Mouse (Mus musculus) embryonic facial prominence, embryonic 11.5 days (tissue): Measurements from ENCODE around the gene Lrrc4c. TPM values are rescaled to one million over a fixed set of nuclear protein-coding genes. Genes with fewer than 3 reads are reported as not detected.

Experiments
- ATAC-seq: fragments of 200-750 bp; cut with Nextera tagmentation; replicated peaks from 2 replicates; pipeline ENCODE4 v1.8.0; 2017; ENCODE audit warnings: low read depth; ENCODE audit not compliant: insufficient number of reproducible peaks, low FRiP score, low TSS enrichment
- DNase-seq: peaks from one replicate; pipeline ENCODE4 v3.0.0-alpha.2; 2015; ENCODE audit warnings: low spot score
- H3K27ac ChIP-seq: fragments of 300-500 bp; sonication (generic); replicated peaks from 2 replicates; pipeline ENCODE4 v1.5.1; 2014; ENCODE audit warnings: mild to moderate bottlenecking, low read depth, low read length, control low read depth
- H3K27me3 ChIP-seq: fragments of 300-500 bp; sonication (generic); 2 replicates; pipeline ENCODE4 v1.6.1; 2014; ENCODE audit warnings: mild to moderate bottlenecking, low read length, moderate library complexity, mixed read lengths; ENCODE audit not compliant: control insufficient read depth, insufficient read depth
- H3K36me3 ChIP-seq: fragments of 300-500 bp; sonication (generic); replicated peaks from 2 replicates; pipeline ENCODE4 v1.6.1; 2014; ENCODE audit warnings: low read depth, mild to moderate bottlenecking, low read length, moderate library complexity, mixed read lengths; ENCODE audit not compliant: control insufficient read depth, insufficient read depth
- H3K4me1 ChIP-seq: fragments of 300-500 bp; sonication (generic); 2 replicates; pipeline ENCODE4 v1.6.1; 2014; ENCODE audit warnings: low read length, mixed read lengths; ENCODE audit not compliant: control insufficient read depth, insufficient read depth
- H3K4me2 ChIP-seq: fragments of 300-500 bp; sonication (generic); 2 replicates; pipeline ENCODE4 v1.6.1; 2014; ENCODE audit warnings: low read depth, mild to moderate bottlenecking, control low read depth, low read length, moderate library complexity
- H3K4me3 ChIP-seq: fragments of 300-500 bp; sonication (generic); 2 replicates; pipeline ENCODE4 v1.5.1; 2014; ENCODE audit warnings: low read depth, low read length, control low read depth
- H3K9ac ChIP-seq: fragments of 300-500 bp; sonication (generic); replicated peaks from 2 replicates; pipeline ENCODE4 v1.6.1; 2014; ENCODE audit warnings: mild to moderate bottlenecking, control low read depth, low read length
- H3K9me3 ChIP-seq: fragments of 300-500 bp; sonication (generic); replicated peaks from 2 replicates; pipeline ENCODE4 v1.6.1; 2016; ENCODE audit warnings: mild to moderate bottlenecking, low read length, inconsistent platforms, mixed read lengths; ENCODE audit not compliant: control insufficient read depth
- WGBS: fragments of 180-500 bp; shearing (Covaris S2); extraction: QIAGEN DNeasy Blood & Tissue Kit; methylation state at CpG from one replicate; pipeline ENCODE4 v1.1.7; 2014; 5-methylcytosine and 5-hydroxymethylcytosine counted together
- polyA plus RNA-seq: library from polyadenylated mRNA; unstranded; fragments of >200 nt; fragmentation: Nextera tagmentation; extraction: Ambion mirVana; gene quantifications from 2 replicates; pipeline ENCODE4 v1.2.1, GENCODE M21; 2014

Gene Lrrc4c
- polyA plus RNA-seq, 1 experiment from 2014 or later, result 2.2 TPM

- no peaks in the 10 kb centered on the region for H3K4me1 ChIP-seq
- H3K9me3 ChIP-seq, result no peaks in the 10 kb centered on the region
- H3K27me3 ChIP-seq, result no peaks in the 10 kb centered on the region
- no peak overlapping the region for H3K4me2 ChIP-seq
- DNase-seq (no peak), ATAC-seq (no peak)
- 52% methylated on average over 4 of the region's 4 CpGs for WGBS
- no peaks in the 10 kb centered on the region for H3K36me3 ChIP-seq
- no peak overlapping the region for H3K27ac ChIP-seq
- no peak overlapping the region for H3K9ac ChIP-seq
- H3K4me3 ChIP-seq, result no peak overlapping the region
These were observed 363.8 kb downstream of the Lrrc4c start for GRCm38 (mm10) chr2:96681806-96682205.

DNA sequence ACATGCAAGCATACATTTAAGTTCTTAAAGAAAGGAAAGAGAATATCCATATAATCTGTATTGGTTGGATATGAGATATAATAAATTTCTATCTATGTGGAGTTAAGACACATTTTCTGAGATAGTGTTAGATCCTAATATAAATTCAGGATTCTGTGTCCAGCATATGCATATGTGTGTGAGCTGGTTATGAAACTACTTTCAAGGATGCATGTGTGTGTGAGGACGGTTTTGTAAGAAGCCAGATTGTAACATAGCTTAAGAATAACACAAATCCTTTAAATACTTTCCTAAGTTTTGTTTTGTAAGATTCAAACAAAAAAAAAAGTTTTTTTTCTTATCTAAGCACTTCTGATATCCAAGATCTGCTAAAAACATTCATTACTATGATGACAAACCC lies 367.4 kb downstream of the Lrrc4c start:
- Histone ChIP-seq H3K4me3 (no peak overlapping the region), H3K9me3 (no peaks in the 10 kb centered on the region), H3K9ac (no peak overlapping the region), H3K4me2 (no peak overlapping the region), H3K27ac (no peak overlapping the region), H3K27me3 (no peaks in the 10 kb centered on the region), H3K4me1 (no peaks in the 10 kb centered on the region), H3K36me3 (no peaks in the 10 kb centered on the region)
- ATAC-seq (no peak), DNase-seq (no peak)
- WGBS, result 71% methylated on average over 1 of the region's 1 CpGs

DNA sequence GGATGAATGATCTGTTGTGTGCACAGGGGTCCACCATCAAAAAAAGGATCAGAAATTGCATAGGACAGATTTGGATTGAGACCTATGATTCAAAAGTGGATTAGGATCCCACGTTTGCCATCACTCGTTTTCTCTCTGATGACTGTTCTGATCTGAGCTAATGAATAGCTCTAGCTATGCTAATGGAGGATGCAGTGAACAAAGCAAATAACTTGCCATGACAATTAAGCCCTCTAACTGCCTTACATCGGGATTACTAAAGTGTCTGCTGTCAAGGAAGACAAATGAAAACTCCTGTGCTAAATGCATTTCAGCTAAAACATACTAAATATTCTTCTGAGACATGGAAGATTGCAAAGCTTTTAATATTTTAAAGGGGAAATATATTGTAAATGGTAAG lies 387.0 kb downstream of the Lrrc4c start:
- Histone ChIP-seq H3K4me3 (no peak overlapping the region), H3K36me3 (no peaks in the 10 kb centered on the region), H3K4me2 (no peak overlapping the region), H3K27ac (no peak overlapping the region), H3K27me3 (no peaks in the 10 kb centered on the region), H3K9ac (no peak overlapping the region), H3K4me1 (no peaks in the 10 kb centered on the region), H3K9me3 (no peaks in the 10 kb centered on the region)
- WGBS, result 42% methylated on average over 3 of the region's 3 CpGs
- ATAC-seq (no peak), DNase-seq (no peak)

GRCm38 (mm10) chr2:96707772-96708350 lies 389.9 kb downstream of the Lrrc4c start:
- Histone ChIP-seq H3K4me2 (no peak overlapping the region), H3K27me3 (no peaks in the 10 kb centered on the region), H3K4me3 (no peak overlapping the region), H3K9me3 (no peaks in the 10 kb centered on the region), H3K36me3 (no peaks in the 10 kb centered on the region), H3K9ac (no peak overlapping the region), H3K27ac (no peak overlapping the region), H3K4me1 (no peaks in the 10 kb centered on the region)
- DNase-seq (peak; percentile 30), ATAC-seq (no peak)
- WGBS, result 70% methylated on average over 4 of the region's 4 CpGs

- no peaks in the 10 kb centered on the region for H3K36me3 ChIP-seq
- 80% methylated on average over 7 of the region's 7 CpGs for WGBS
- ATAC-seq (no peak), DNase-seq (no peak)
- H3K9me3 ChIP-seq, result no peaks in the 10 kb centered on the region
- no peak overlapping the region for H3K4me3 ChIP-seq
- H3K27me3 ChIP-seq, result no peaks in the 10 kb centered on the region
- no peak overlapping the region for H3K4me2 ChIP-seq
- no peaks in the 10 kb centered on the region for H3K4me1 ChIP-seq
- H3K9ac ChIP-seq, result no peak overlapping the region
- H3K27ac ChIP-seq, result no peak overlapping the region
These were observed 396.6 kb downstream of the Lrrc4c start for GRCm38 (mm10) chr2:96714561-96714960.

- H3K4me3 ChIP-seq, result no peak overlapping the region
- H3K27ac ChIP-seq, result no peak overlapping the region
- H3K4me2 ChIP-seq, result no peak overlapping the region
- H3K4me1 ChIP-seq, result no peaks in the 10 kb centered on the region
- no peak overlapping the region for H3K9ac ChIP-seq
- ATAC-seq (no peak), DNase-seq (no peak)
- H3K27me3 ChIP-seq, result no peaks in the 10 kb centered on the region
- 79% methylated on average over 2 of the region's 2 CpGs for WGBS
- no peaks in the 10 kb centered on the region for H3K9me3 ChIP-seq
- H3K36me3 ChIP-seq, result no peaks in the 10 kb centered on the region
These were observed 399.4 kb downstream of the Lrrc4c start for GRCm38 (mm10) chr2:96717353-96717752.

- Histone ChIP-seq H3K9me3 (no peaks in the 10 kb centered on the region), H3K4me2 (no peak overlapping the region), H3K27ac (no peak overlapping the region), H3K4me3 (no peak overlapping the region), H3K4me1 (no peaks in the 10 kb centered on the region), H3K27me3 (no peaks in the 10 kb centered on the region), H3K9ac (no peak overlapping the region), H3K36me3 (no peaks in the 10 kb centered on the region)
- ATAC-seq (no peak), DNase-seq (no peak)
These were observed 405.4 kb downstream of the Lrrc4c start for GRCm38 (mm10) chr2:96723395-96723794.

DNA sequence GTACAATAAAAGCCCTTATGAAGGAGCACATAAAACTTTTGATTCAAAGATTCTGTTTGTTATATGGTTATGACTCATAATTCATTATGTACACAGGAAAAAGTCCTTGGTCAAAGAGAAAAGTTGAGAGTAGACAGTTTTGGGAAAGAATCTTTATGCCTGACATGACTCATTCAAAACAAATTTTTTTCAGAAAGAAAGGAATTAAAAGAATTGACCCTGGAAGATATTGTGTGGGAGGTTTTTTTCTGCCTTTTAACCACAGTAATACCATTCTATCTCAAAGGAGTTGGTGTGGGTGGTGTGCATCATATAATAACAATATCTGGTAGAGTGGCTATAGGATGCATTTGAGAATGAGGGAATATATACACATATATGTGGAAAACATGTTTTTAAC lies 418.1 kb downstream of the Lrrc4c start:
- Histone ChIP-seq H3K9me3 (no peaks in the 10 kb centered on the region), H3K4me2 (no peak overlapping the region), H3K4me1 (no peaks in the 10 kb centered on the region), H3K27me3 (no peaks in the 10 kb centered on the region), H3K4me3 (no peak overlapping the region), H3K27ac (no peak overlapping the region), H3K36me3 (no peaks in the 10 kb centered on the region), H3K9ac (no peak overlapping the region)
- ATAC-seq, result no peak
- no peak for DNase-seq
